Mouse (Mus musculus) myocyte (in vitro differentiated cells): Measurements from ENCODE around the gene Adamtsl4.

ENCODE experiments used
- MAX ChIP-seq: IDR thresholded peaks from one replicate; pipeline ENCODE4 v1.6.1; 2011; ENCODE audit warnings: low read depth, mild to moderate bottlenecking, control low read depth
- POLR2A ChIP-seq: IDR thresholded peaks from one replicate; pipeline ENCODE4 v1.6.1; 2011; ENCODE audit warnings: low read depth, mild to moderate bottlenecking, control low read depth, moderate library complexity; ENCODE audit not compliant: insufficient read length
- TCF12 ChIP-seq: IDR thresholded peaks from one replicate; pipeline ENCODE4 v1.6.1; 2011; ENCODE audit warnings: mild to moderate bottlenecking, control low read depth; ENCODE audit not compliant: poor library complexity, insufficient read depth, severe bottlenecking

DNA sequence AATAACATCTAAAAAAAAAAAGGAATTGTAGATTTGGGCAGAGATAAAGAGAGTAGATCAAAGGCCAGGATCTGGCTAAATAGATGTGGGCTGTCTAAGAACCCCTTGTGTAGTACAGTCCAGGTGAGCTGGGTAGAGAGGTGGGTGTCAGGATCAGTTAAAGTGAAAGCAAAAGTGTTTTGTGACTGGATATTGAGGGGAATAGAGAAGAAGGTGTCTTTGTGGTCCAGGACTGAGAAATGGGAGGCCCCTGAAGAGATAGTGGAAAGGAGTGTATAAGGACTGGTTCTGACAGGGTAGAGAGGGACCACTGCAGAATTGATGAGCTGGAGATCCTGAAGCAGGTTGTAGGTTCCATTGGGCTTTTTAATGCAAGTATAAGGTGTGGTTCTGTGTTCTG lies 22.2 kb upstream of the Adamtsl4 start:
- no peak for TF ChIP-seq POLR2A
- no peak for TF ChIP-seq MAX
- TF ChIP-seq TCF12, result no peak
